Mouse (Mus musculus): ENCODE measurements at regions not wholly inside any gene's neighbourhood (a gene's known extent, or its start where the extent isn't known, plus 50 kb on each side); places are given as distances from the start of the nearest gene placed in this dataset.

DNA sequence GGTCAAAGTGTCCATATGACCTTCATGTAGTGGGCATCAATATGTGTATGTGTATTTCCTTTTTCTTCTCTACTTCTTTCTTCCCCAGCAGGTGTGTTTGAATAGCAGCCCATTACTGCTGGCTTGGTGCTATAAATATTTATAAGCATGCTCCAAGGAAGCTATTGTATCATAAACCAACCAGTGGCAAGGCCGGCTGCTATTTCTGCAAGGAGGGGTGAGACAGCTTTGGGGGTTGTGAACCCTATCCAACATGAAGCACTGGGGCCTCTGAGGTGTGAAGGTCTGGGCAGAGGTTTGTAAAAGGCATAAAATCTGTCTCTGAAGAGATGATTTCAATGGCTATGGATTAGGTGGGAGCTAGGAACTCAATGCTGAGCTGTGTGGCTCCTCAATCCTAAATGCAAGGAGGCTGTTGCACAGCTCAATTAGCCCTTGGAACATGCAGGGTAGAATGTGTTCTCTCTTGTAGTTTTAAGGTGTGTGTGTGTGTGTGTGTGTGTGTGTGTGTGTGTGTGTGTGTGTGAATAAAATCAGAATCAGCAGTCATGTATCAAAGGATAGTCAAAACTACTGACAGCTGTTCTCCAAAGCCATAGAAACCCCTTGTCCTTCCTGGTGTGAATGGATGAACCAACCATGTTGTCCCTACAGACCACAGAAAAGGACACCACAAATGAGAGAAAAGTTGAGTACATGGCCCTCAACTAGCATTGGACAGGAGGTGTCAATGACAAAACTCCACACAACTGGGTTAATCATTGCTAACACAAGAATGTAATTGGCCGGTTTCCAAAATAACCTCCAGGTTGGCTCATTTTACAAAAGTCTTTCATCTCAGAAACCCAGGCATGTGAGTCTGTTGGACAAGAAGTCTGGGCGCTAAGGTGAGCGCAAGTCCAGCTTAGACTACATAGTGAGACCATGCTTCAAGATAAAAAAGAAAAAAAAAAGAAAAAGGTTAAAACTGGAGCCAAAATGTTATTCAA is 809.0 kb downstream of the Ntrk3 start:
- Histone ChIP-seq H3K4me2 (no peak overlapping the region), H3K9me3 (no peaks in the 10 kb centered on the region), H3K9ac (no peak overlapping the region), H3K27me3 (no peaks in the 10 kb centered on the region), H3K36me3 (no peaks in the 10 kb centered on the region), H3K4me3 (no peak overlapping the region), H3K4me1 (replicated peaks) (peaks cover 6% of the 10 kb centered on the region), H3K27ac (no peak overlapping the region)
- 0 out of 2 replicates have a peak, but pooled peaks have one; percentile 39 for ATAC-seq (ENCODE audit: low FRiP score)
- WGBS: 75% methylated on average over 4 of the region's 4 CpGs

DNA sequence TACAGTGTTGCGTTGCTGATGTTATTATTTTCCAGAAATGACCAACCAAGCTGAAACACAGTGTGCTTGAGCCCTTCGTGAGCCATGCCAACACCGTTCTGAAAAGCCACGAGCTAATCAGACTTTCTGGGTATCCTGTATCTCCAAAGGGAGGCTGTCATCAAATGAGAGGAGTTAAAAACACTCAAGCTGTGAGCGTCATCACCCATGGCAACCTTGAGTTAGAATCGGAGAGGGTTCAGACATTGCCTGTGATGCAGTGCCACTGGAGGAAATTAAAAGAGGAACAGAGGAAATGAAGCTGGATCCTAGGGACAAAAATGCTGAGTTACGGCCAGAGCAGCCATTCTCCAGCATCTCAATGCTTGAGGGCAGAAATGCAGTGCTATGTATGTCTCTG is 838.6 kb downstream of the Ntrk3 start:
- no peak overlapping the region for H3K9ac ChIP-seq
- H3K4me2 ChIP-seq: no peak overlapping the region
- H3K27ac ChIP-seq: no peak overlapping the region
- H3K4me1 ChIP-seq (replicated peaks): no peaks in the 10 kb centered on the region
- H3K9me3 ChIP-seq: no peaks in the 10 kb centered on the region
- H3K4me3 ChIP-seq: no peak overlapping the region
- no peaks in the 10 kb centered on the region for H3K36me3 ChIP-seq
- 52% methylated on average over 7 of the region's 7 CpGs for WGBS
- no peaks in the 10 kb centered on the region for H3K27me3 ChIP-seq
- 0 out of 2 replicates have a peak, but pooled peaks have one; percentile 13 for ATAC-seq (ENCODE audit: low FRiP score)

DNA sequence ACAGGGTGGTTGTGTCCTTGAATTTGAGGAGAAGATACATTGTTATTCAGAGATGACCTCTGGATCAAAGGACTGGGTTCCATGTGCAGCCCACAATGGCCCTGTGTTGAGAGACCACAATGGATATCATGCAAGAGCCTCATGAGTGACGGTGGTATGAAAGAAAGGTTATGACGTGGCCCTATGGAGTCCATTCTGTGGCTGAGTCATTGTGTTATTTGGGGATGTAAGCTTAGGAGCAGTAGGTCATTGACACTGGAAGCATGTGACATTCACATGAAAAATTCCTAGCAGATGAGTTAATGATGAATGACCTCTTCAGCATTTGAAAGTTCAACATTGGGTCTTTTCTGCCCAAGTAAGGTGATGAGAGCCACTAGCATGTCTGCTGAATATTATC is 849.3 kb downstream of the Ntrk3 start:
- no peak overlapping the region for H3K9ac ChIP-seq
- no peaks in the 10 kb centered on the region for H3K9me3 ChIP-seq
- 53% methylated on average over 2 of the region's 2 CpGs for WGBS
- no peak overlapping the region for H3K4me2 ChIP-seq
- H3K36me3 ChIP-seq: no peaks in the 10 kb centered on the region
- H3K4me3 ChIP-seq: no peak overlapping the region
- H3K27ac ChIP-seq: no peak overlapping the region
- no peak for ATAC-seq (ENCODE audit: low FRiP score)
- no peaks in the 10 kb centered on the region for H3K27me3 ChIP-seq
- H3K4me1 ChIP-seq (replicated peaks): no peaks in the 10 kb centered on the region

DNA sequence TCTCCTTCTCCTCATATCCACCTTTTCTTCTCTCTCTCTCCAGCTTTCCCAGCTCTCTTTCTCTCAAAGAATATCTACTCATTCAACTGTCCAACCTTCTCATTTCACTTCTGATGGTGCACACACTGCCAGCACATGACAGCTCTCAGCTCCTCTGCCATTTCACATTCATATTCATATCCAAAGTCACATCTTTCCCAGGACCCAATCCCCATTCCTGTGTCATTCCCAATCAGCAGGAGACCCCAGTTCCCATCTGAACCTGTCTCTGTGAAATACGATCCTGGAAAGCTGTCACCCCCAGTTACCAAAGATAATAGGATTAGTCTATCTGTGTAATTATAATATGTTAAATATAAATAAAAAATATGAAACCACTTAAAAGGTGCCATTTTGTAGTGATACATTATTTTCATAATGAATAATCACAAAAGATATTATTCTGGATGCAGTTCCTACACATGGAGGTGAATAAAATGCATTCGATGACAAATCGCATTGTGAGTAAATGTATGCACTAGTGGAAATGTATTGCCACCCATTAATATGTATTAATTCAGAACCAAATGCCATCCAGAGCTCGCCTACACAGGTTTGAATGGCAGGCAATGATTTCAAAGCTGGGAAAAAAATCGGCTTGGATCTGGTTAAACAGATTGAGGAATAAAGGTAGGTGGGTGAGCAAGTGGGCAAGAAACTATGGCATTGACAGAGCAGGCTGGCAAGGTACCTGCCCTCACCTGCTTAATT is 855.0 kb downstream of the Ntrk3 start:
- H3K9ac ChIP-seq: no peak overlapping the region
- H3K36me3 ChIP-seq: no peaks in the 10 kb centered on the region
- WGBS: 71% methylated on average over 5 of the region's 5 CpGs
- H3K27ac ChIP-seq: no peak overlapping the region
- H3K9me3 ChIP-seq: no peaks in the 10 kb centered on the region
- no peak overlapping the region for H3K4me3 ChIP-seq
- ATAC-seq (ENCODE audit: low FRiP score): no peak
- no peak overlapping the region for H3K4me2 ChIP-seq
- H3K27me3 ChIP-seq: no peaks in the 10 kb centered on the region
- no peaks in the 10 kb centered on the region for H3K4me1 ChIP-seq (replicated peaks)

DNA sequence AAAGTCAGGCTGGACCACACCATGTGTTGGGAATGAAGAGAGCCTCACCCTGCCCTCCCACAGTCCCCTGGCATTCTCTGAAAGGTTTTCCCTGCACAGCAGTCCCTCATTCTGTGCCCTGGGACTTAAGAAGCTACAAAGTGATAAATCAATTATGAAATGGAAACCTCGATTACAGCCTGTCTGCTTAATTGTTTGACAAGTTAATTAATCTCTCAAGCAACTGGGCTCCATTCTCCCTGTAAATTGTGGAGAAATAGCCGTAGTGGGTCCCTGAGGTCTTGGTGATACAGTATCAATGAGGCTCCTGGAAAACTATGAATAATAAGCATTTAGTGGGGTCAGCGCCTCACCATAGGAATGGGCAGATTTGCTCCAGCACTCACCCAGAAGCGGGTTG is 870.3 kb downstream of the Ntrk3 start:
- peaks cover 13% of the 10 kb centered on the region for H3K4me1 ChIP-seq (replicated peaks)
- H3K27ac ChIP-seq: no peak overlapping the region
- no peaks in the 10 kb centered on the region for H3K9me3 ChIP-seq
- ATAC-seq (ENCODE audit: low FRiP score): 0 out of 2 replicates have a peak, but pooled peaks have one; percentile 54
- no peak overlapping the region for H3K4me2 ChIP-seq
- no peaks in the 10 kb centered on the region for H3K36me3 ChIP-seq
- 23% methylated on average over 4 of the region's 4 CpGs for WGBS
- no peak overlapping the region for H3K4me3 ChIP-seq
- no peak overlapping the region for H3K9ac ChIP-seq
- no peaks in the 10 kb centered on the region for H3K27me3 ChIP-seq

DNA sequence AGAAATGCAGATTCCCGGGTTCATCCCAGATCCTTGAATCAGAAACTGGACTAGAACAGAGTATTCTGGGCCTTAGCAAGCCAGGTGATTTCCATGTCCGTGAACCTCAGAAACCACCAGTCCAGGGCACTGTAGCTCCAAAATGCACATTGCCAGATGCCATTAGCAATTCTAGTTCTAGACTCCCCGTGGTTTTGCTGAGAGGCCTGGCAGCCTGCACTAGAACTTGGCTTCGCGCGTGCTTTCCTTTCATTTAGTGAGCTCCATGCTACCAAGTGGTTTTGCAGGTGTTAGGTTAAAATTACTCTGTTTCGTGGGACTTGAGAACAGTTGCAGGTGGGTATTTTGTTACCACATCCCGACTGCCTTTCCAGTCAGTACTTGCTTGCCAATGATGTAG is 876.0 kb downstream of the Ntrk3 start:
- Histone ChIP-seq H3K9ac (no peak overlapping the region), H3K27ac (no peak overlapping the region), H3K36me3 (no peaks in the 10 kb centered on the region), H3K27me3 (0 out of 2 replicates have a peak, but pooled peaks cover 2% of the 10 kb centered on the region), H3K4me3 (no peak overlapping the region), H3K4me1 (replicated peaks) (no peaks in the 10 kb centered on the region; the same call in 1 of the 2 replicates), H3K9me3 (no peaks in the 10 kb centered on the region), H3K4me2 (no peak overlapping the region)
- 90% methylated on average over 8 of the region's 8 CpGs for WGBS
- no peak for ATAC-seq (ENCODE audit: low FRiP score)

DNA sequence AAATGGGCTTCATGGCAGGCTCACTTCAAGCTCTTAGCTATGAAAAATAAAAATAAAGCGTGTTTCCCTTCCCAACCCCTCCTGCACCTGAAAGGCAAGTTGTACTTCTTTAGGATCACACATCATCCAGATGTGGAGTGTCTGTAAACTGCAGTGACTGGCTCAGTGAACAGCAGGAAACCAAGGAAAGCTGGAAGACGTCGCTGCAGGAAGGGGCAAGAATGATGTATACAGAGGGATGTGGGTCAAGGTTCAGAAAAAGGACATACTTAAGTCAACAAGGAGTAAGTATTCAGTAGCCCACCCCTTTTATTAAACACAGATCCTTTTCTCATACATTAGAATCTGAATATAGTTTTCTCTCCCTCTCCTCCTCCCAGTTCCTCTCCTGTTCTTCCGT is 879.4 kb downstream of the Ntrk3 start:
- no peak overlapping the region for H3K9ac ChIP-seq
- H3K4me2 ChIP-seq: no peak overlapping the region
- WGBS: 69% methylated on average over 4 of the region's 4 CpGs
- no peak overlapping the region for H3K27ac ChIP-seq
- H3K27me3 ChIP-seq: 0 out of 2 replicates have a peak, but pooled peaks cover 2% of the 10 kb centered on the region
- no peak overlapping the region for H3K4me3 ChIP-seq
- no peak for ATAC-seq (ENCODE audit: low FRiP score)
- no peaks in the 10 kb centered on the region for H3K36me3 ChIP-seq
- no peaks in the 10 kb centered on the region for H3K9me3 ChIP-seq
- no peaks in the 10 kb centered on the region for H3K4me1 ChIP-seq (replicated peaks)

DNA sequence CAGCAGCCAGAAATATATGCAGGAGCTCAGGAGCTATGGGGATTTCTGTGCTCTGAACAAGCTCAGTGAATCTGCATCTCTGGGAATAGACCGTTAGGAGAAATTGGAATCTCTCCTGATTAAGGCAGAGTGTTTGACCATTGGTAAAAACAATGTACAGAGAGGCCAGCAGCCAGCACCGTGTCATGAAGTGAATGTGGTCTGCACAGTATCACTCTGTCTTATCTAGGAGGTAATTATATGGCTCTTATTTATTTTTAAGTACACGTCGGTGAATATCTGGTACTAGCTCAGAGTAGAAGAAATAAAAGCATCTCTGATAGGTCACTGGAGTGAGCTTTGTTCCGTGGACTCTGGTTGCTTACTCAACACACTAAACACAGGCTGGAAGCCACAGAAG is 879.8 kb downstream of the Ntrk3 start:
- no peaks in the 10 kb centered on the region for H3K9me3 ChIP-seq
- no peak for ATAC-seq (ENCODE audit: low FRiP score)
- no peak overlapping the region for H3K9ac ChIP-seq
- H3K36me3 ChIP-seq: no peaks in the 10 kb centered on the region
- 84% methylated on average over 5 of the region's 5 CpGs for WGBS
- no peaks in the 10 kb centered on the region for H3K4me1 ChIP-seq (replicated peaks)
- no peak overlapping the region for H3K27ac ChIP-seq
- H3K27me3 ChIP-seq: 0 out of 2 replicates have a peak, but pooled peaks cover 2% of the 10 kb centered on the region
- no peak overlapping the region for H3K4me3 ChIP-seq
- H3K4me2 ChIP-seq: no peak overlapping the region

DNA sequence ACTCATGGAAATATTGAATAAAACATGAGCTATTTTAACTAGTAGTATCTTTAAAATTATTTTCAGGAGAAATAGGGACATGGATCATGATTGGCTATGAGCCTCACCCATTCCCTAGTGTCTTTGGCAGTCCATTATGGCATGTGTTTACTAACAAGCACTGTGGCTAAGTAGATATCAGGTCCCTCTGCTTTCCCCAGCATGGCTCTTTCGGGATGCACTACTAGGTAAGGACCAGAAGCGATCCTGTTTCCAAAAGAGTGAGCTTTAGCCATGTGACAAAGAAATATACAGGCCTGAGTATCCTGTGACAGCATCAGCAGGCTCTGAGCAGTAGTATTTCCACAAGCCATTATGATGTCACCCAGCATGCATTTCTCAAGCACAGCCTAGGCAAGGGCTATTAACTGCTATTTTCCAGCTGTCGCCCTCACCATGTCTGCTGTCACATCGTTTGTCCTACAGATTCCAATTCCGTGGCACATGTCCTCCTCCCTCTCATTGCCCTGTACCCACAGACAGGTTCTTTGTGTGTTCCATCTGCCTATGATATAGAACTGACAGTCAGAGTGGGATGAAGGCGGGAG is 882.1 kb downstream of the Ntrk3 start:
- H3K4me1 ChIP-seq (replicated peaks): no peaks in the 10 kb centered on the region
- 68% methylated on average over 6 of the region's 6 CpGs for WGBS
- H3K9me3 ChIP-seq: no peaks in the 10 kb centered on the region
- H3K9ac ChIP-seq: no peak overlapping the region
- no peak overlapping the region for H3K4me3 ChIP-seq
- H3K27me3 ChIP-seq: 0 out of 2 replicates have a peak, but pooled peaks cover 2% of the 10 kb centered on the region
- H3K36me3 ChIP-seq: no peaks in the 10 kb centered on the region
- ATAC-seq (ENCODE audit: low FRiP score): no peak
- H3K27ac ChIP-seq: no peak overlapping the region
- H3K4me2 ChIP-seq: no peak overlapping the region

DNA sequence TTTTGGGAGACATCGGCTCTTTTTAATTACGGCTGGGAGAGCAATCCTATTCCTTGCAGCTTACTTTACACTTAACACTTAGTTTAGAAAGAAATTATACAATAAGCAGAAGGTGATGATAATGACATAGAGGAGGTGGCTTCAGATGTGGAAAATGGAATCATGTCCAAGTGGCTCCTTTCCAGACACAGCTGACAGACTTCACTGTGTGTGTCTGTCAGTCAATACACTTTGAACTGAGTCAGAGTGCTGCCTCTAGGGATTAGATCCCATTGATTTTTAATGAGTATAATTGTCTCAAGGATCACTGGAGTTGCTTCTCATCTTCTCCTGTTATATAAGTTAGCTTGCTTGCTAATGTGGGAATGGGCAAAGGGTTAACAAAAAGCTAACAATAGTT is 882.7 kb downstream of the Ntrk3 start:
- no peaks in the 10 kb centered on the region for H3K9me3 ChIP-seq
- no peak overlapping the region for H3K4me3 ChIP-seq
- H3K9ac ChIP-seq: no peak overlapping the region
- H3K4me2 ChIP-seq: no peak overlapping the region
- H3K4me1 ChIP-seq (replicated peaks): no peaks in the 10 kb centered on the region
- 88% methylated on average over 2 of the region's 2 CpGs for WGBS
- no peak for ATAC-seq (ENCODE audit: low FRiP score)
- no peaks in the 10 kb centered on the region for H3K36me3 ChIP-seq
- H3K27me3 ChIP-seq: no peaks in the 10 kb centered on the region
- H3K27ac ChIP-seq: no peak overlapping the region

DNA sequence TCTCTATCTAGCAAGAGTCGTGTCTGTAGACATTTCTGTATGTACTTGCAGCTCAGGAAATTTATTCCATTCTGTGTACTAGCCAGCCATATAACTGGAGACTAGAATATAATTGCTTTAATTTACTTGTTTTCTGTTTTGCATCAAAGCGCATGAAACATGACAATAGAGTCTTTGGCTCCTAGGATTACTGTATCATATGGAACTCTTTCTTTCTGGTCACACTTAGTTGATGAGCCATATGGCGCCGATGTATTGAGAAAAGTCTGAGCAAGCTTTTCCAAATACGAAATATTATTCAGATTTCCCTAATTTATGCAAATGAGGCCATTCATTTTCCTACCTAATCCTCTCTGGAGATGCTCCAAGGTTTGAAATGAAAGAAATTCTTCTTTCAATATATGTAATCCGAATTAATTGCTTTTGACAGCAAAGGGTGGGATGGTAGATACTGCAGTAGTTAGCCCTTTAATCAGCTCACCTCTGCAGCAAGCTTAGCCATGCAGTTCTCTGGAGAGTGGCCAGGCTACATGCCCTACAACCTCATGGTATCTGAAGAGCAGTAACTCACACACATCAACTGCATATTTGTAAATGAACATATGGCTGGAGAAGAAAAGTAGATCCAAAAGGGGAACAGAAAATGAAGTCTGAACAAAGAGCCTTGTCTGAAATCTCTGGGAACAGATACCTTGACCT is 913.4 kb downstream of the Ntrk3 start:
- 83% methylated on average over 6 of the region's 6 CpGs for WGBS

More for the DNA sequence above, 913.4 kb downstream of the Ntrk3 start:
- H3K9ac ChIP-seq: no peak overlapping the region
- H3K4me1 ChIP-seq (replicated peaks): no peaks in the 10 kb centered on the region
- no peaks in the 10 kb centered on the region for H3K27me3 ChIP-seq
- H3K4me2 ChIP-seq: no peak overlapping the region
- H3K9me3 ChIP-seq: no peaks in the 10 kb centered on the region
- H3K27ac ChIP-seq: no peak overlapping the region
- no peaks in the 10 kb centered on the region for H3K36me3 ChIP-seq
- no peak overlapping the region for H3K4me3 ChIP-seq
- ATAC-seq (ENCODE audit: low FRiP score): no peak

Data from hindbrain, embryonic 13.5 days (tissue).